Mouse (Mus musculus) forebrain, embryonic 15.5 days (tissue): ENCODE measurements at regions not wholly inside any gene's neighbourhood (a gene's known extent, or its start where the extent isn't known, plus 50 kb on each side); places are given as distances from the start of the nearest gene placed in this dataset.

Source experiments
- ATAC-seq: fragments of 200-750 bp; cut with Nextera tagmentation; replicated peaks from 2 replicates; pipeline ENCODE4 v1.8.0; 2017; ENCODE audit warnings: mild to moderate bottlenecking, moderate TSS enrichment, moderate library complexity
- H3K27ac ChIP-seq: fragments of 300-500 bp; sonication (generic); replicated peaks from 2 replicates; pipeline ENCODE4 v1.5.1; 2015; ENCODE audit warnings: mild to moderate bottlenecking, inconsistent platforms
- H3K27me3 ChIP-seq: fragments of 300-500 bp; sonication (generic); 2 replicates; pipeline ENCODE4 v1.6.1; 2015; ENCODE audit warnings: inconsistent platforms
- H3K36me3 ChIP-seq: fragments of 300-500 bp; sonication (generic); 2 replicates; pipeline ENCODE4 v1.6.1; 2015; ENCODE audit warnings: mild to moderate bottlenecking, inconsistent platforms
- H3K4me1 ChIP-seq: fragments of 300-500 bp; sonication (generic); 2 replicates; pipeline ENCODE4 v1.6.1; 2015; ENCODE audit warnings: inconsistent platforms
- H3K4me2 ChIP-seq: fragments of 300-500 bp; sonication (generic); replicated peaks from 2 replicates; pipeline ENCODE4 v1.6.1; 2015; ENCODE audit warnings: mild to moderate bottlenecking, inconsistent platforms
- H3K4me3 ChIP-seq: fragments of 300-500 bp; sonication (generic); 2 replicates; pipeline ENCODE4 v1.5.1; 2015; ENCODE audit warnings: mild to moderate bottlenecking, inconsistent platforms
- H3K9ac ChIP-seq: fragments of 300-500 bp; sonication (generic); replicated peaks from 2 replicates; pipeline ENCODE4 v1.6.1; 2015; ENCODE audit warnings: mild to moderate bottlenecking, inconsistent platforms
- H3K9me3 ChIP-seq: fragments of 300-500 bp; sonication (generic); 2 replicates; pipeline ENCODE4 v1.6.1; 2016; ENCODE audit warnings: inconsistent platforms
- WGBS: fragments of 180-500 bp; shearing (Covaris S2); methylation state at CpG from one replicate; pipeline ENCODE4 v1.1.7; 2015; ENCODE audit warnings: mixed read lengths; 5-methylcytosine and 5-hydroxymethylcytosine counted together

DNA sequence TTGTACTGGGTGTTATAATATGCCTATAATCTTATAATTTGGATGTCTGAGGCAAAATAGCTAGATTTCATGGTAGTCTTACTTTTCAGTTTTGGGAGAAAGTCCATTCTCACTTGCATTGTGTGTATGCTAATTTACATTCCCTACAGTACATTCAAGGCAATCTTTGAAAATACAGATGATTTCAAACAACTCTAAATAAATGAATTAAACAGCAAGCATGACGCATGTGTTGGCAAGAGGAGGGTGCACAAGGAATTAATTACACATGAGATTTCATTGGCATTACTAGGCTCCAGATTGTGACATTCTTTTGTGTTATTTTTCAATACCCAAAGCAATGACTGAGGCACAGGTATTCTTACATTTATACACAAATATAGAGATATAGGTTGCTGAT lies 495.2 kb upstream of the Cypt12 start:
- 22% methylated on average over 1 of the region's 1 CpGs for WGBS
- no peak overlapping the region for H3K27ac ChIP-seq
- 0 out of 2 replicates have a peak, but pooled peaks cover 3% of the 10 kb centered on the region for H3K4me1 ChIP-seq
- H3K36me3 ChIP-seq, result no peaks in the 10 kb centered on the region
- no peak overlapping the region for H3K9ac ChIP-seq
- no peaks in the 10 kb centered on the region for H3K9me3 ChIP-seq
- peak; percentile 75 for ATAC-seq
- H3K4me2 ChIP-seq, result no peak overlapping the region
- H3K4me3 ChIP-seq, result no peak overlapping the region
- no peaks in the 10 kb centered on the region for H3K27me3 ChIP-seq

DNA sequence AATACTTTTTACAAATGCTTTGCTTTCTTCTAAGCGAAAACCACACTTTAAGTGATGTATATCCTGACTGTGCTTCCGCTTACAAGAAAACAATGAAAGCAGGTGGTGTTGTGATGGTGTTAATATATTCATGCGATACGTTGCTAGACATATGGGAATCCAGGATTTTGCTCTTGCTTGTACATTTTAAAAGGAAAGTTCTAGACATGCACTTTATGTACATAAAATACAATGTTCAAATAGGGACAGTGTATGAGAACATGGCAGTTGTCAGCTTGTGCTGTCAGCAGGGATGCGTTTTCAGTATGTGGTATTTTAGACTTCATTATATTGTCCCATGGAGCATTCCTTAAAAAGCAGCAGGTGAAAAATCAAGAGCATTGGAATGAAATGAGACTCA lies 487.7 kb upstream of the Cypt12 start:
- peak; percentile 55 for ATAC-seq
- no peaks in the 10 kb centered on the region for H3K4me1 ChIP-seq
- WGBS, result 70% methylated on average over 5 of the region's 5 CpGs

DNA sequence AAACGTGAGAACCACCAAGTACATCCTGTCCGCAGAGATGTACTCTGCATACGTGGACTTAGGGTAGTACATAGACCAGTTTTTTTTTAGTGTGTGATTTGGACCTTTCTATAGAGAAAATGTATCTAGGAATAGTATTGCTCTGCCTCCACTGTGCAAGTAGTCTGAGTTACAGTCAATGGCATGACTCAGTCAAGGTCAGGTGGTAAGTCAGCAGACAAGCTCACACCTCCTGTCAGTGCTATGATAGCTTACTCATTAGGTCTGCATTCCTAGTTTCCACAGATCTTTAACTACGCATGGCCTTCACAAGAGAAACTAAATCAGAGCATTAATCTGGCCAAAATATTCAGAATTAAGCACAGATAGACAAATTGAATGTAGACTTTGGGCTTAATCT lies 486.8 kb upstream of the Cypt12 start:
- 86% methylated on average over 4 of the region's 4 CpGs for WGBS

More for the DNA sequence above, 487.7 kb upstream of the Cypt12 start:
- H3K27me3 ChIP-seq, result no peaks in the 10 kb centered on the region
- H3K4me2 ChIP-seq, result no peak overlapping the region
- no peak overlapping the region for H3K27ac ChIP-seq
- no peaks in the 10 kb centered on the region for H3K36me3 ChIP-seq
- H3K4me3 ChIP-seq, result no peak overlapping the region
- H3K9ac ChIP-seq, result no peak overlapping the region
- no peaks in the 10 kb centered on the region for H3K9me3 ChIP-seq

DNA sequence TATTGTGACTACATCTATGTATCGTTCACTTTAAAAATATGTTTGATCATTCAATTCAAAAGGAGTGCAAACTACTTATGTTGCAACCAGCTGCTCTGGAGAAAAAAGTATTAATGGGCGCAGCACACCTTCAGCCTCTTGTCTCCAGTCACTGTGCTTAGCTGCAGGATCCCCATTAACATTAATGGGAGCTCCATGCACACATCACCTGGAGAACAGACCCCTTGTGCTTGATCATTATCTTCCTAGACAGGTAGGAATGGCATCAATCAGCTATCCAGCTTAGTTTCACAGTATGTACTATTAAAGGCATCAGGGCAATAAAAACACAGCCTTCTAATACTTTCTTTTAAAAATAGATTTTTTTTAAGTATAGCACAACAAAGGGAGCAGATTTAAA lies 474.4 kb upstream of the Cypt12 start:
- 86% methylated on average over 2 of the region's 2 CpGs for WGBS

More for the DNA sequence above, 486.8 kb upstream of the Cypt12 start:
- Histone ChIP-seq H3K9ac (no peak overlapping the region), H3K36me3 (no peaks in the 10 kb centered on the region), H3K4me1 (no peaks in the 10 kb centered on the region), H3K9me3 (no peaks in the 10 kb centered on the region), H3K27me3 (no peaks in the 10 kb centered on the region), H3K4me2 (no peak overlapping the region), H3K4me3 (no peak overlapping the region), H3K27ac (no peak overlapping the region)
- no peak for ATAC-seq

DNA sequence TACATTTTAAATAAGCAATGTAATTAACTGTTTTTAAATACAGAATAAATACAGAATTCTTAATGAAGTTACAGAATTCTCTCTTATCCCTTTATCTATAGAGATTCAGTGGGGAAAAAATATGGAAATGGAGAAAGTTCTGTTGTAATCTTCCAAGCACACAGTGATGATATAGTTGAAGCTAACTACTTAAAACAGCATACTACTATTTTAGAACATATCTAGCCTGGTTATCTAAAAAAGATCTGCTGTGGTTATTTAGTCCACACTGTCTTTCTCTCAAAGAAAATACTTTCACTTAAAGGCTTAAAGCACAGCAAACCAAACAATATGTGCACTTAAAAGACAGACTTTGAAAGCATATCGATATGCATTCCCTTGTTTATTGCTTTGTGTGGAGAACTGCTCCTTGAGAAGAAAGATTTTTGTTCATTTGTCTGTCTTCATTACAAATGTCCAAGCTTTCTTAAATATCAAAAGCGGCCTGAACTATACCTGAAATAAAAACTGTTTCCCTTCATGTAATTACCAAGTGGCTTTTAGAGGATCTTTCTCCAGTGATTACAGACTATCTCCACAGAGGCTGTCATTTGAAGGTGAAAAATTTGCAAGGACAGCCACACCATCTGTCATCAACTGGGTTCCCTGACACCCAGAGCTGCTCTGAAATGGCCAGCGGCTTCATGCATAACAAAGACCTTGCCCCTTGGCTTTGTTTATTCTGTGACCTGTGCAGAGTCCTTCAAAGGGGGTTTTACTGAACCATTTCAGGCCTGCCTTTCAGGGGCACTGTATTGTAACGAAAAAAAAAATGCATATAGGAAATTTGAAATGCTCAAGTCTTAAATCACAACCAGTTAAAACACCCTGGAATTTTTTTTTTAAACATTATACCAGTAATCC lies 458.7 kb upstream of the Cypt12 start:
- no peaks in the 10 kb centered on the region for H3K9me3 ChIP-seq
- ATAC-seq, result no peak
- 13% methylated on average over 4 of the region's 4 CpGs for WGBS
- H3K27me3 ChIP-seq, result no peaks in the 10 kb centered on the region
- H3K36me3 ChIP-seq, result no peaks in the 10 kb centered on the region
- H3K9ac ChIP-seq, result no peak overlapping the region
- H3K4me3 ChIP-seq, result no peak overlapping the region
- H3K27ac ChIP-seq, result 0 out of 2 replicates have a peak overlapping the region, but pooled peaks have one; percentile 23
- 0 out of 2 replicates have a peak, but pooled peaks cover 3% of the 10 kb centered on the region for H3K4me1 ChIP-seq
- no peak overlapping the region for H3K4me2 ChIP-seq

More for the DNA sequence above, 474.4 kb upstream of the Cypt12 start:
- Histone ChIP-seq H3K9me3 (no peaks in the 10 kb centered on the region), H3K4me2 (no peak overlapping the region), H3K27ac (no peak overlapping the region), H3K4me1 (no peaks in the 10 kb centered on the region), H3K9ac (no peak overlapping the region), H3K27me3 (no peaks in the 10 kb centered on the region), H3K4me3 (no peak overlapping the region), H3K36me3 (no peaks in the 10 kb centered on the region)
- no peak for ATAC-seq

DNA sequence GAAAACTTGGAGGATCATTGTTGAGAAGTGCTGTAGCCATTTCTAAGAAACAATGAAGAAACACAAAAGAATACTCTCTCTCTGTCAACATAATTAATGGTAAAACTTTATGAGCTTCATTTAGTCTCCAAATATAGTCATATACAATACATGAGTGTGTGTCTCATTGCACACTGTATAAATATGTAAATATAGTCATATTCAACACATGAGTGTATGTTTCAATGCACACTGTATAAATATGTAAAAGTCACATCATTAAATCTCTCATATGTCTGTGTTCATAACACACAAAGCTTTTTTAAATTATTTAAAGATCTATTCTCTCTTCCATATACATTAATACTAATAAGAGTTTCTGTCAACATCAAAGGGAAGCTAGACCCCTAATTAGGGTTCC lies 457.6 kb upstream of the Cypt12 start:
- Histone ChIP-seq H3K4me1 (0 out of 2 replicates have a peak, but pooled peaks cover 3% of the 10 kb centered on the region), H3K27me3 (no peaks in the 10 kb centered on the region), H3K27ac (no peak overlapping the region), H3K36me3 (no peaks in the 10 kb centered on the region), H3K4me2 (no peak overlapping the region), H3K4me3 (no peak overlapping the region), H3K9ac (no peak overlapping the region), H3K9me3 (no peaks in the 10 kb centered on the region)
- no peak for ATAC-seq

DNA sequence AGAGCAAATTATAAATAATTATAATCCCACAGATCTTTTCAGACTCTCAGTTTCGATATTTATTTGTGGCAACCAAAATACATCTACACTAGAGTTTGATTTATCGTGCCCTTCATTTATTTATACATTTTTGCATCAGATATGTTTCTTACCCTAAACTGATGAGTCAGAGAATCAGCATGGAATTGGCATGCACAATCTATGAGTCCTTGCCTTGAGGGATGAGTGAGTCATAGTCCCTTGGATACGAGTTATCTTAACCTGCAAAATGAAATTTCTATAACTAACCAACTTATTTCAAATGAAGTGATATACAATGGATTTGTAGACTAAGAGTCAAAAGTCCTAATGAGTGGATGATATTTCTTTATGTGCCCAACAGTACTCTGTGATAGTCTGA lies 449.9 kb upstream of the Cypt12 start:
- Histone ChIP-seq H3K4me1 (no peaks in the 10 kb centered on the region), H3K9me3 (no peaks in the 10 kb centered on the region), H3K36me3 (no peaks in the 10 kb centered on the region), H3K9ac (no peak overlapping the region), H3K4me3 (no peak overlapping the region), H3K27ac (no peak overlapping the region), H3K4me2 (no peak overlapping the region), H3K27me3 (no peaks in the 10 kb centered on the region)
- WGBS, result 90% methylated on average over 3 of the region's 3 CpGs
- ATAC-seq, result no peak

DNA sequence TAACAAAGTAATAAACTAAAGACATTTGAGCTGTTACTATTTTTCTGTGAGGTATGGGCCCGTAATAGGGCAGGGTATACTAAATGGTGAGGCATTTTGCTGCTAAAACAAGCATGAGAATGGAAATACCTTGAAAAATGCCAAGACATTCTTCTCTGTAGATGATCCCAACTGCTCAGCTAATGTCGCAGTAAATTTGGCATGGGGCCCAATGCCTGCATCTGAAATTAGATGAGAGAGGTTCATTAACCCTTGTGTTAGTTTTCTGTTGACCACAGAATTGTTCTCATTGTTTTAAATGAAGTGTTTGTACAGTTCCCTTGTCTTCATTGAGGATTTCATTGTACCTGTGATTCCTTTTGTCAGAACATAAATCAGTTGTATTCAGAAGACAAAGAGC lies 446.7 kb upstream of the Cypt12 start:
- no peak overlapping the region for H3K4me2 ChIP-seq
- no peak overlapping the region for H3K4me3 ChIP-seq
- H3K9ac ChIP-seq, result no peak overlapping the region
- H3K4me1 ChIP-seq, result no peaks in the 10 kb centered on the region
- no peaks in the 10 kb centered on the region for H3K9me3 ChIP-seq
- no peak for ATAC-seq
- no peaks in the 10 kb centered on the region for H3K27me3 ChIP-seq
- no peaks in the 10 kb centered on the region for H3K36me3 ChIP-seq
- H3K27ac ChIP-seq, result no peak overlapping the region
- 49% methylated on average over 2 of the region's 2 CpGs for WGBS

DNA sequence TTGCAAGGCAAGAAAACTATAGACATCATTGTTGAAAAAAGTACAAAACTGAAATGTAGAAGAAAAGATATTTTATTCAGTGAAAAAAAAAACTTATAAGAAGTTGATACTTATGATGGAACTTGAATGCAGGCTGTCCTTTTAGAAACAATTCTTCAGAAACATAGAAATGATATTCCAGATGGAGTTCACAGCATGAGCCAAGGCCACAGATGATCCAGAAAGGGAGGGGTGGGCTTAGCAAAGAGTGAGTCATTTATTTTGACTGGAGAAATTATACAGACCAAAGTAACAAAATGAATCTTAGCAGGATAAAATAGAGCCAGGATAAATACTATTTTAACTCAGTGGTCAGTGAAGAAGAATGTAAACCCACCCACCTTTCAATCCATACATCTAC lies 406.9 kb upstream of the Cypt12 start:
- H3K9me3 ChIP-seq, result no peaks in the 10 kb centered on the region
- H3K4me2 ChIP-seq, result no peak overlapping the region
- no peak for ATAC-seq
- no peaks in the 10 kb centered on the region for H3K27me3 ChIP-seq
- H3K4me3 ChIP-seq, result no peak overlapping the region
- no peaks in the 10 kb centered on the region for H3K4me1 ChIP-seq
- no peak overlapping the region for H3K27ac ChIP-seq
- no peak overlapping the region for H3K9ac ChIP-seq
- no peaks in the 10 kb centered on the region for H3K36me3 ChIP-seq

DNA sequence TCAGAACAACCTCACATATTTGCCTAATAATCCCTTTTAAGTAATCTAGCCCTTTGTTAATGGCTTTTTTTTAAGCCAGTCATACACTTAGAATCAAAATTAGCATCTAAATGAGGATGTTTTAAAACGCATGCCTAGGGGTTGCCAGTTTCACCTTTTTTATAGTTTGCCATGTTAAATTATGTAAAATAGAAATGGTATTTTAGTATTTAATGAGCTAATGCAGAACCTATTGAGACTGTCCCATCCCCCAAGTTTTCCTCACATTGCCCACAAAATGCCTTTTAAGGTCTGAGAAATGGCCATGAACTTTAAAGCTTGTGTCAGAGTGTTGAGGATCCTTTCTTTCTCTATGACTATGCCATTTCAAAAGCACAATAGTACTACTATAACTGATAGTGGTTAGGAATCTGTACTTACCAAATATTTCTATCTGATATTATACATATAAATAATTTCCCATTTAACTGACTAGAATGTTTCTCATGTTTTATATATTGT lies 400.6 kb upstream of the Cypt12 start:
- Histone ChIP-seq H3K9me3 (no peaks in the 10 kb centered on the region), H3K27ac (no peak overlapping the region), H3K4me1 (no peaks in the 10 kb centered on the region), H3K4me3 (no peak overlapping the region), H3K4me2 (no peak overlapping the region), H3K36me3 (no peaks in the 10 kb centered on the region), H3K27me3 (no peaks in the 10 kb centered on the region), H3K9ac (no peak overlapping the region)
- ATAC-seq, result no peak
- WGBS, result 12% methylated on average over 1 of the region's 1 CpGs

DNA sequence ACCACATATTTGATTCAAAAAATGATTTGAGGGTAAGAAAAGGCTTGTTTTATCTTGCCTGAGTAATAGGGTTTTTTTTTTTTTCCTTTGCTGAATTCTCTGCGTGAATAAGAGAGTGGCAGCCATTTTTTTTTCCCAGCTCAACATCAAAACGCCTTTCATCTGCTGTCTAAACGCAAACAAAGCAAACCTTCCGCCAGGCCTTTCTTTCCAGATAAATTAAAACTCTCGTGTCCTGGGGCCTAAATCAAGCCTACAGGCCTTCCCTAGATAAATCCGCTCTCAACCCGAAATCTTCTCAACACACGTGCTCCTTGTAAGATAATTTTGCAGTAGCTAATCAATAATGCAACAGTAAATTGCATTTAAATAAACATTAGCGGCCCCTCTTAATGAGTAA lies 365.7 kb upstream of the Cypt12 start:
- H3K9ac ChIP-seq, result no peak overlapping the region

DNA sequence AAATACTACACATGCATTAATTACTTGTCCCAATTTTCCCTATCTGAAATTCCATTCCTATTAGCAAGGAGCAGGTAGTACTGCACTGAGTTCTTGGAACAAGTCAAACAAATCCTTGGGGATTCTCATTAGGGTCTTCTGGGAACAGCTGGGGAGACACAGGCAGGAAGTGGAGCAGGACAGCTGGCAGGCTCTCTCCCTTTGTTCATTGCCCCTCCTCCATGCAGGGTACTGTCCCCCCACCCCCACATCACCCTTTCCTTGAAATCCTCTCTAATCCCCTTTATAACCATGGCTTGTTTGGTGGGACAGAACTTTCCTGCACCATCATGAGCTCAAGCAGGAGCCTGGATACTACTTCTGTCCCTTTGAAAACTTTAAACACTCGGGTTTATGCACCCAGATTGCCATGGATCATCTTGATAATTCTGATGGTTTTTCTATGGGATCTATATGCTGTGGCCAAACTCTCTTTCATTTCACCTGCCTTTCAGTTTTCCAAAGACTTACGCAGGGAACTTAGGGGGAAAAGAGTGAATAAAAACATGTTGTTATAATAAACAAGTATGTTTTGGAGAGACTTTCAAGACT lies 358.2 kb upstream of the Cypt12 start:
- no peaks in the 10 kb centered on the region for H3K4me1 ChIP-seq
- ATAC-seq, result no peak
- no peak overlapping the region for H3K4me2 ChIP-seq
- no peaks in the 10 kb centered on the region for H3K36me3 ChIP-seq
- H3K9ac ChIP-seq, result no peak overlapping the region
- 35% methylated on average over 2 of the region's 2 CpGs for WGBS
- H3K4me3 ChIP-seq, result no peak overlapping the region
- H3K27ac ChIP-seq, result no peak overlapping the region
- no peaks in the 10 kb centered on the region for H3K9me3 ChIP-seq
- no peaks in the 10 kb centered on the region for H3K27me3 ChIP-seq

More for the DNA sequence above, 365.7 kb upstream of the Cypt12 start:
- H3K9me3 ChIP-seq, result no peaks in the 10 kb centered on the region
- peak overlapping the region; percentile 23; the same call in 1 of the 2 replicates for H3K4me2 ChIP-seq
- H3K27ac ChIP-seq, result peak overlapping the region; percentile 58
- ATAC-seq, result peak; percentile 30; the same call in 1 of the 2 replicates
- no peaks in the 10 kb centered on the region for H3K27me3 ChIP-seq
- H3K4me3 ChIP-seq, result peak overlapping the region; percentile 5; the same call in 1 of the 2 replicates
- 0 out of 2 replicates have a peak, but pooled peaks cover 4% of the 10 kb centered on the region for H3K4me1 ChIP-seq
- 12% methylated on average over 9 of the region's 9 CpGs for WGBS
- H3K36me3 ChIP-seq, result no peaks in the 10 kb centered on the region
